Mouse (Mus musculus) brain, embryonic 14.5 days (tissue): Measurements from ENCODE around the gene Wipf2.

Experiments used
- CTCF ChIP-seq: fragments of 200-500 bp; IDR thresholded peaks from 2 replicates; pipeline ENCODE4 v1.5.1; 2012; ENCODE audit warnings: inconsistent platforms, mild to moderate bottlenecking, moderate library complexity, borderline replicate concordance; ENCODE audit not compliant: insufficient read depth, insufficient read length; ENCODE audit errors: extremely low read depth
- POLR2A ChIP-seq: fragments of 200-500 bp; IDR thresholded peaks from 2 replicates; pipeline ENCODE4 v1.6.1; 2012; ENCODE audit warnings: mild to moderate bottlenecking, inconsistent platforms, borderline replicate concordance; ENCODE audit not compliant: poor library complexity, insufficient read depth, insufficient read length, severe bottlenecking; ENCODE audit errors: extremely low read depth

DNA sequence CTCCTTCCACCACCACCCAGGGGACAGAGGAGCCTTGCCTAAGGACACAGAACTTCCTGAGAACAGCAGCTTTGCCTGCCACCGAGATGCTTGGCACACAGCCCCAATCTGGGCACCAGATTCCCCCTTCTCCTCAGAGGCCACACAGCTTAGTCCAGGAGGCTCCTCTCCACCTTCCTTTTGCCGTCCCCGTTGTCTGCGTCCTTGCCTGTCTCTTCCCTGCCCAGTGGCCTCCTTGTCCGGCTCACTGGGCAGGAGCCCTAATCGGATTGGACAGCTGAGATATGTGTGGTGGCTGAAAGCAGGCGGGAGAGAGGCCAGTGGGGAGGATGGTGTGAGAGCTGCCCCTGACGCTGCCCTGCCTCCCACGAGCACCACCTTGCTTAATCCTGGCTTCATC lies 66.1 kb downstream of the Wipf2 start:
- TF ChIP-seq CTCF (no peak), POLR2A (no peak)
